Mouse (Mus musculus): ENCODE measurements around the gene Myo1e. TPM values are rescaled to one million over a fixed set of nuclear protein-coding genes. Genes with fewer than 3 reads are reported as not detected.
A peak's percentile ranks its signal among the peaks of the same experiment; 100 is the strongest.

The Myo1e gene
- total RNA-seq, 1 experiment from 2014 or later: 95.9 TPM

- no peak for ATAC-seq (ENCODE audit: extremely low read depth, insufficient number of reproducible peaks, low FRiP score, poor library complexity, severe bottlenecking)
Observed at GRCm38 (mm10) chr9:70274071-70274470, 66.9 kb downstream of the Myo1e start.

GRCm38 (mm10) chr9:70274476-70274875 is 67.3 kb downstream of the Myo1e start:
- no peak for ATAC-seq (ENCODE audit: extremely low read depth, insufficient number of reproducible peaks, low FRiP score, poor library complexity, severe bottlenecking)

- ATAC-seq (ENCODE audit: extremely low read depth, insufficient number of reproducible peaks, low FRiP score, poor library complexity, severe bottlenecking): no peak
Observed at GRCm38 (mm10) chr9:70274887-70275555, 67.9 kb downstream of the Myo1e start.

GRCm38 (mm10) chr9:70277076-70277475 is 69.9 kb downstream of the Myo1e start:
- ATAC-seq (ENCODE audit: extremely low read depth, insufficient number of reproducible peaks, low FRiP score, poor library complexity, severe bottlenecking): no peak

GRCm38 (mm10) chr9:70277529-70277982 is 70.4 kb downstream of the Myo1e start:
- no peak for ATAC-seq (ENCODE audit: extremely low read depth, insufficient number of reproducible peaks, low FRiP score, poor library complexity, severe bottlenecking)

GRCm38 (mm10) chr9:70281407-70281806 is 74.3 kb downstream of the Myo1e start:
- no peak for ATAC-seq (ENCODE audit: extremely low read depth, insufficient number of reproducible peaks, low FRiP score, poor library complexity, severe bottlenecking)

- no peak for ATAC-seq (ENCODE audit: extremely low read depth, insufficient number of reproducible peaks, low FRiP score, poor library complexity, severe bottlenecking)
Observed at GRCm38 (mm10) chr9:70282107-70282506, 75.0 kb downstream of the Myo1e start.

GRCm38 (mm10) chr9:70283151-70283550 is 76.0 kb downstream of the Myo1e start:
- ATAC-seq (ENCODE audit: extremely low read depth, insufficient number of reproducible peaks, low FRiP score, poor library complexity, severe bottlenecking): no peak

- ATAC-seq (ENCODE audit: extremely low read depth, insufficient number of reproducible peaks, low FRiP score, poor library complexity, severe bottlenecking): no peak
Observed at GRCm38 (mm10) chr9:70284584-70285140, 77.5 kb downstream of the Myo1e start.

GRCm38 (mm10) chr9:70290785-70291184 is 83.6 kb downstream of the Myo1e start:
- ATAC-seq (ENCODE audit: extremely low read depth, insufficient number of reproducible peaks, low FRiP score, poor library complexity, severe bottlenecking): no peak

- no peak for ATAC-seq (ENCODE audit: extremely low read depth, insufficient number of reproducible peaks, low FRiP score, poor library complexity, severe bottlenecking)
Observed at GRCm38 (mm10) chr9:70296916-70297315, 89.8 kb downstream of the Myo1e start.

GRCm38 (mm10) chr9:70298221-70298620 is 91.1 kb downstream of the Myo1e start:
- ATAC-seq (ENCODE audit: extremely low read depth, insufficient number of reproducible peaks, low FRiP score, poor library complexity, severe bottlenecking): no peak

- ATAC-seq (ENCODE audit: extremely low read depth, insufficient number of reproducible peaks, low FRiP score, poor library complexity, severe bottlenecking): no peak
Observed at GRCm38 (mm10) chr9:70300705-70301104, 93.6 kb downstream of the Myo1e start.

- ATAC-seq (ENCODE audit: extremely low read depth, insufficient number of reproducible peaks, low FRiP score, poor library complexity, severe bottlenecking): no peak
Observed at GRCm38 (mm10) chr9:70301598-70301997, 94.4 kb downstream of the Myo1e start.

- peak; percentile 65 for ATAC-seq (ENCODE audit: extremely low read depth, insufficient number of reproducible peaks, low FRiP score, poor library complexity, severe bottlenecking)
Observed at GRCm38 (mm10) chr9:70304901-70305300, 97.8 kb downstream of the Myo1e start.

GRCm38 (mm10) chr9:70310046-70310445 is 102.9 kb downstream of the Myo1e start:
- no peak for ATAC-seq (ENCODE audit: extremely low read depth, insufficient number of reproducible peaks, low FRiP score, poor library complexity, severe bottlenecking)

- ATAC-seq (ENCODE audit: extremely low read depth, insufficient number of reproducible peaks, low FRiP score, poor library complexity, severe bottlenecking): no peak
Observed at GRCm38 (mm10) chr9:70314019-70314418, 106.9 kb downstream of the Myo1e start.

GRCm38 (mm10) chr9:70315130-70315529 is 108.0 kb downstream of the Myo1e start:
- no peak for ATAC-seq (ENCODE audit: extremely low read depth, insufficient number of reproducible peaks, low FRiP score, poor library complexity, severe bottlenecking)

- ATAC-seq (ENCODE audit: extremely low read depth, insufficient number of reproducible peaks, low FRiP score, poor library complexity, severe bottlenecking): no peak
Observed at GRCm38 (mm10) chr9:70318601-70319000, 111.5 kb downstream of the Myo1e start.

GRCm38 (mm10) chr9:70324336-70324735 is 117.2 kb downstream of the Myo1e start:
- ATAC-seq (ENCODE audit: extremely low read depth, insufficient number of reproducible peaks, low FRiP score, poor library complexity, severe bottlenecking): 0 out of 2 replicates have a peak, but pooled peaks have one; percentile 9

All from neutrophil, adult 5-6 weeks (primary cell).